Mouse (Mus musculus): ENCODE results near the gene Atp6v1fnb. TPM values are rescaled to one million over a fixed set of nuclear protein-coding genes. Genes with fewer than 3 reads are reported as not detected.

The Atp6v1fnb gene
- total RNA-seq, 2 experiments from 2014 or later, result 0.41 TPM; not detected in 1

Other genes with a start within 250 kb of the Atp6v1fnb start
- 1 to 10 TPM; 6.9 to 8.8 TPM for gene Hilpda, start 198.9 kb upstream of the Atp6v1fnb start, total RNA-seq (2021)
- under 1 TPM in 1 of 2 experiments, not detected in 1; 0.27 TPM for gene Fam71f2, start 191.8 kb upstream of the Atp6v1fnb start, total RNA-seq (2021)
- not detected for gene Fam71f1, start 152.3 kb upstream of the Atp6v1fnb start, total RNA-seq (2021)
- gene Calu, start 123.4 kb upstream of the Atp6v1fnb start, total RNA-seq (2021), result 100 to 1,000 TPM; 169 to 187 TPM
- under 1 TPM; 0.26 to 0.47 TPM for gene Opn1sw, start 83.0 kb upstream of the Atp6v1fnb start, total RNA-seq (2021)
- 10 to 100 TPM; 13.4 to 15.2 TPM for gene Ccdc136, start 75.1 kb upstream of the Atp6v1fnb start, total RNA-seq (2021)
- gene Flnc, start 38.2 kb upstream of the Atp6v1fnb start, total RNA-seq (2021), result 100 to 1,000 TPM; 393 to 460 TPM
- gene Atp6v1f, start 3.7 kb upstream of the Atp6v1fnb start, total RNA-seq (2021), result 100 to 1,000 TPM; 101 to 102 TPM
- 10 to 100 TPM; 19.0 to 27.2 TPM for gene Kcp, start 36.5 kb downstream of the Atp6v1fnb start, total RNA-seq (2021)
- 1 to 10 TPM; 1.8 to 2.8 TPM for gene Irf5, start 55.2 kb downstream of the Atp6v1fnb start, total RNA-seq (2021)
- 10 to 100 TPM; 33.8 to 37.1 TPM for gene Tnpo3, start 138.4 kb downstream of the Atp6v1fnb start, total RNA-seq (2021)
- 1 to 10 TPM; 3.1 to 5.1 TPM for gene Tspan33, start 222.8 kb downstream of the Atp6v1fnb start, total RNA-seq (2021)